Comparison of ENCODE assay signal across 8 mouse cellular contexts in genomic region chr6:35133246-35133578, GRCm38 (mm10). TPM values are rescaled to one million over a fixed set of nuclear protein-coding genes. Genes with fewer than 3 reads are reported as not detected.
DNase-seq lines count a peak whose midpoint lies in the region; TF ChIP-seq lines count a peak whose summit lies in the region.

No protein-coding gene starts in this region.

- no peaks in the 10 kb centered on the region for H3K36me3 ChIP-seq in heart, embryonic 10.5 days
- H3K36me3 ChIP-seq in ES-E14 (ENCODE audit: control insufficient read depth, insufficient read depth, low read length, poor library complexity, severe bottlenecking) = no peaks in the 10 kb centered on the region
- H3K36me3 ChIP-seq in hindbrain, embryonic 10.5 days = no peaks in the 10 kb centered on the region
- peaks cover 3% of the 10 kb centered on the region for H3K36me3 ChIP-seq in megakaryocyte, embryonic 14.5 days (replicated peaks; ENCODE audit: low read length)

- no peaks in the 10 kb centered on the region for H3K27me3 ChIP-seq in heart, embryonic 10.5 days (ENCODE audit: insufficient read depth, poor library complexity, severe bottlenecking)
- no peaks in the 10 kb centered on the region for H3K27me3 ChIP-seq in hindbrain, embryonic 10.5 days (ENCODE audit: insufficient read depth, poor library complexity, severe bottlenecking)
- H3K27me3 ChIP-seq in megakaryocyte, embryonic 14.5 days (replicated peaks) = no peaks in the 10 kb centered on the region

- H3K27ac ChIP-seq in heart, embryonic 10.5 days = peak overlapping the region; percentile 90
- H3K27ac ChIP-seq in ES-E14 (ENCODE audit: insufficient read depth, low read depth, low read length, poor library complexity, severe bottlenecking) = peak overlapping the region; percentile 79; the same call in 1 of the 2 replicates
- peak overlapping the region; percentile 92 for H3K27ac ChIP-seq in hindbrain, embryonic 10.5 days

- H3K4me1 ChIP-seq in heart, embryonic 10.5 days = peaks cover 7% of the 10 kb centered on the region; the same call in 1 of the 2 replicates
- H3K4me1 ChIP-seq in ES-E14 (ENCODE audit: control insufficient read depth in 2 of 2, insufficient read depth in 2 of 2, low read length in 2 of 2, poor library complexity in 1 of 2) = peaks cover 0 to 5% of the 10 kb centered on the region in 2 experiments; a peak in 1 of 4 replicates
- peaks cover 23% of the 10 kb centered on the region for H3K4me1 ChIP-seq in hindbrain, embryonic 10.5 days (replicated peaks)
- peaks cover 31% of the 10 kb centered on the region for H3K4me1 ChIP-seq in megakaryocyte, embryonic 14.5 days

- H3K9me3 ChIP-seq in heart, embryonic 10.5 days = no peaks in the 10 kb centered on the region
- H3K9me3 ChIP-seq in ES-E14 (ENCODE audit: control insufficient read depth, insufficient read depth, low read depth, low read length) = no peaks in the 10 kb centered on the region
- H3K9me3 ChIP-seq in hindbrain, embryonic 10.5 days = no peaks in the 10 kb centered on the region
- H3K9me3 ChIP-seq in megakaryocyte, embryonic 14.5 days = no peaks in the 10 kb centered on the region

- intact Hi-C loops in left cerebral cortex, postnatal 4 days (cut with DNase I) = no loop called here

- WGBS in heart, embryonic 10.5 days = under 1% methylated on average over 22 of the region's 25 CpGs
- WGBS in hindbrain, embryonic 10.5 days = under 1% methylated on average over 23 of the region's 25 CpGs

- in situ Hi-C loops in ES-E14 (cut with MboI; ENCODE audit: low sequenced_read_pairs in 2 of 2, unreplicated experiment in 2 of 2) = no loop called here

- peak overlapping the region; percentile 100 for H3K9ac ChIP-seq in ES-E14 (ENCODE audit: insufficient read depth, low read depth, low read length, poor library complexity, severe bottlenecking)

- no peak for DNase-seq in heart, embryonic 10.5 days (ENCODE audit: low spot score)
- no peak for DNase-seq in heart, adult 9 months (ENCODE audit: low spot score in 2 of 2)
- DNase-seq in ES-E14 (ENCODE audit: low read depth, low spot score) (no peak), MN1 (ENCODE audit: low spot score) (no peak)
- DNase-seq in hindbrain, embryonic 10.5 days (ENCODE audit: low spot score) = no peak
- no peak for DNase-seq in natural killer cell, adult 2 months (ENCODE audit: low spot score in 2 of 2)
- DNase-seq in left cerebral cortex, postnatal 4 days = no peak

- peak overlapping the region; percentile 75 for H3K4me3 ChIP-seq in heart, embryonic 10.5 days
- peak overlapping the region; percentile 86 to 99 for H3K4me3 ChIP-seq in ES-E14 (ENCODE audit: insufficient read depth in 1 of 2, low read depth in 1 of 2, low read length in 2 of 2, poor library complexity in 1 of 2, severe bottlenecking in 1 of 2)
- H3K4me3 ChIP-seq in hindbrain, embryonic 10.5 days = peak overlapping the region; percentile 80
- H3K4me3 ChIP-seq in megakaryocyte, embryonic 14.5 days (replicated peaks) = peak overlapping the region; percentile 97

TF ChIP-seq in ES-E14, 5 proteins besides CTCF, POLR2A, EP300 and RAD21:
- TF ChIP-seq CHD2 (IDR thresholded peaks at IDR 0.05; ENCODE audit: low read depth, low read length) (no peak), MAFK (IDR thresholded peaks at IDR 0.05; ENCODE audit: insufficient read depth, low read depth, low read length) (no peak), ZNF384 (IDR thresholded peaks at IDR 0.05; ENCODE audit: low read depth, low read length) (no peak), ZC3H11A (IDR thresholded peaks at IDR 0.05; ENCODE audit: borderline replicate concordance, low read depth, low read length) (no peak), HCFC1 (IDR thresholded peaks at IDR 0.05; ENCODE audit: borderline replicate concordance, insufficient read depth, low read length) (no peak)

RNA-seq across cellular contexts. Expression of gene Cnot4, which starts 0.3 kb away (rescaled TPM):
- polyA plus RNA-seq in heart, embryonic 10.5 days (2016; fragmentation: Nextera tagmentation; extraction: Ambion mirVana) = 18.3 and 21.8 TPM in 2 replicates
- 16.9 and 18.8 TPM in 2 replicates for total RNA-seq in ES-E14 (2012; rRNA removed)
- polyA plus RNA-seq in hindbrain, embryonic 10.5 days (2016; fragmentation: Nextera tagmentation; extraction: Ambion mirVana) = 25.6 and 25.9 TPM in 2 replicates
- 2.9 and 6.3 TPM in 2 replicates for polyA plus RNA-seq in megakaryocyte, embryonic 14.5 days (2012; ENCODE audit: insufficient read depth, low replicate concordance)
- total RNA-seq in left cerebral cortex, postnatal 4 days (2021) = 10 to 100 TPM; 38.4 to 48.2 TPM

RNA-seq across cellular contexts. Expression of gene Nup205, which starts 44.0 kb away (rescaled TPM):
- polyA plus RNA-seq in heart, embryonic 10.5 days (2016; fragmentation: Nextera tagmentation; extraction: Ambion mirVana) = 41.8 and 44.8 TPM in 2 replicates
- 108 and 117 TPM in 2 replicates for total RNA-seq in ES-E14 (2012; rRNA removed)
- polyA plus RNA-seq in hindbrain, embryonic 10.5 days (2016; fragmentation: Nextera tagmentation; extraction: Ambion mirVana) = 41.3 and 51.2 TPM in 2 replicates
- 1.3 and 1.6 TPM in 2 replicates for polyA plus RNA-seq in megakaryocyte, embryonic 14.5 days (2012; ENCODE audit: insufficient read depth, low replicate concordance)
- 10 to 100 TPM; 51.2 to 55.3 TPM for total RNA-seq in left cerebral cortex, postnatal 4 days (2021)

Comparison
In these comparisons a context has a peak if more than half of its experiments do, and no peak if none do; other contexts are left out.
1. RNA of gene Nup205, which starts 44.0 kb away (polyA plus RNA-seq): 41.8 to 44.8 TPM in heart, embryonic 10.5 days and 41.3 to 51.2 TPM in hindbrain, embryonic 10.5 days; 1.3 to 1.6 TPM in megakaryocyte, embryonic 14.5 days; every median in the first group is over 10 times any median in the second.
2. Peak in every context shown above with its lines, with median percentiles within 50 percentile points of each other: H3K27ac ChIP-seq and H3K4me3 ChIP-seq.